Mouse (Mus musculus) midbrain, embryonic 15.5 days (tissue): ENCODE measurements around the gene Pdxdc1. TPM values are rescaled to one million over a fixed set of nuclear protein-coding genes. Genes with fewer than 3 reads are reported as not detected.
"Not testable (repeated sequence)": the region's sequence is repeated elsewhere in the genome, so short reads cannot be mapped to it uniquely, and the experiment has no call there.

ENCODE experiments used
- ATAC-seq: fragments of 200-750 bp; cut with Nextera tagmentation; replicated peaks from 2 replicates; pipeline ENCODE4 v1.8.0; 2017; ENCODE audit warnings: moderate TSS enrichment
- H3K27ac ChIP-seq: fragments of 300-500 bp; sonication (generic); 2 replicates; pipeline ENCODE4 v1.5.1; 2015; ENCODE audit warnings: mild to moderate bottlenecking, inconsistent platforms
- H3K27me3 ChIP-seq: fragments of 300-500 bp; sonication (generic); replicated peaks from 2 replicates; pipeline ENCODE4 v1.6.1; 2015; ENCODE audit warnings: inconsistent platforms
- H3K36me3 ChIP-seq: fragments of 300-500 bp; sonication (generic); replicated peaks from 2 replicates; pipeline ENCODE4 v1.6.1; 2015; ENCODE audit warnings: inconsistent platforms
- H3K4me1 ChIP-seq: fragments of 300-500 bp; sonication (generic); 2 replicates; pipeline ENCODE4 v1.6.1; 2015; ENCODE audit warnings: inconsistent platforms
- H3K4me2 ChIP-seq: fragments of 300-500 bp; sonication (generic); 2 replicates; pipeline ENCODE4 v1.6.1; 2015; ENCODE audit warnings: inconsistent platforms, mild to moderate bottlenecking, moderate library complexity
- H3K4me3 ChIP-seq: fragments of 300-500 bp; sonication (generic); 2 replicates; pipeline ENCODE4 v1.5.1; 2015; ENCODE audit warnings: mild to moderate bottlenecking, inconsistent platforms
- H3K9ac ChIP-seq: fragments of 300-500 bp; sonication (generic); 2 replicates; pipeline ENCODE4 v1.6.1; 2015; ENCODE audit warnings: mild to moderate bottlenecking, inconsistent platforms
- H3K9me3 ChIP-seq: fragments of 300-500 bp; sonication (generic); 2 replicates; pipeline ENCODE4 v1.6.1; 2016; ENCODE audit warnings: inconsistent platforms
- WGBS: fragments of 180-500 bp; shearing (Covaris S2); methylation state at CpG from one replicate; pipeline ENCODE4 v1.1.7; 2015; ENCODE audit warnings: mixed read lengths; 5-methylcytosine and 5-hydroxymethylcytosine counted together
- microRNA-seq: library from miRNA; unstranded; fragments of <30 nt; microRNA quantifications from one replicate; pipeline ENCODE4, GENCODE M21; 2016
- polyA plus RNA-seq: library from polyadenylated mRNA; unstranded; fragments of >200 nt; fragmentation: Nextera tagmentation; extraction: Ambion mirVana; gene quantifications from 2 replicates; pipeline ENCODE4 v1.2.1, GENCODE M21; 2015

Gene Pdxdc1
- polyA plus RNA-seq, 1 experiment from 2014 or later, result 79.8 TPM

- ATAC-seq, result no peak
- Histone ChIP-seq H3K27me3 (no peaks in the 10 kb centered on the region), H3K4me3 (no peak overlapping the region), H3K9me3 (no peaks in the 10 kb centered on the region), H3K27ac (no peak overlapping the region), H3K4me1 (no peaks in the 10 kb centered on the region), H3K9ac (no peak overlapping the region), H3K4me2 (no peak overlapping the region), H3K36me3 (peaks cover 61% of the 10 kb centered on the region)
- WGBS, result 94% methylated on average over 4 of the region's 4 CpGs
Observed at GRCm38 (mm10) chr16:13801231-13801630, 101.7 kb downstream of the Pdxdc1 start.

- H3K36me3 ChIP-seq, result peaks cover 79% of the 10 kb centered on the region
- no peaks in the 10 kb centered on the region for H3K9me3 ChIP-seq
- 93% methylated on average over 5 of the region's 5 CpGs for WGBS
- H3K4me1 ChIP-seq, result no peaks in the 10 kb centered on the region
- no peak for ATAC-seq
- H3K27me3 ChIP-seq, result no peaks in the 10 kb centered on the region
- no peak overlapping the region for H3K4me3 ChIP-seq
- H3K4me2 ChIP-seq, result no peak overlapping the region
- H3K9ac ChIP-seq, result no peak overlapping the region
- H3K27ac ChIP-seq, result no peak overlapping the region
Observed at GRCm38 (mm10) chr16:13796746-13797175, 106.2 kb downstream of the Pdxdc1 start.

- ATAC-seq, H3K4me3 ChIP-seq, H3K4me2 ChIP-seq, H3K9me3 ChIP-seq, H3K27ac ChIP-seq, H3K9ac ChIP-seq, H3K27me3 ChIP-seq, H3K4me1 ChIP-seq: not testable (repeated sequence)
- peaks cover 73% of the 10 kb centered on the region for H3K36me3 ChIP-seq
- 93% methylated on average over 2 of the region's 2 CpGs for WGBS
Observed at GRCm38 (mm10) chr16:13793441-13793840, 109.5 kb downstream of the Pdxdc1 start.

DNA sequence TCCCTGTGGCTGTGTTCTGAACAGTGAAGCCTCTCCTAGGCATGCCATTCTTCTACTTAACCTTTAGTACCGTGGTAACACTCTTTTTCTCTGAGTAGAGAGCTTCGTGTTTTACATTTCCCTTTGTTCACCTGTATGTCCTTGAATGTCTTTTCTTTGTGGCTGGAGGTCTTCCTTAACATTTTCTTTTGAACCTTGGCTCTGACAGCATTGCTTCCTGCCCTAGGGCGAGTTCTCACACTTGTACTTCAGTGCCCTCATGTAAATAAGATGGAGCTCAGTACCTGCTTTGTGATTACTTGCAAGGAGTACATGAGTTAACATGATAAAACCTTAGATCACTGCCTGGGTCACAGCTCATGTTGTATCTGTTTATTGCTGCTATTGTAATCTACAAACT, 117.0 kb downstream of the Pdxdc1 start:
- Histone ChIP-seq H3K9ac (no peak overlapping the region), H3K9me3 (no peaks in the 10 kb centered on the region), H3K27ac (no peak overlapping the region), H3K4me1 (peaks cover 12% of the 10 kb centered on the region), H3K27me3 (no peaks in the 10 kb centered on the region), H3K4me3 (no peak overlapping the region), H3K4me2 (no peak overlapping the region), H3K36me3 (peaks cover 46% of the 10 kb centered on the region)
- no peak for ATAC-seq
- WGBS, result 86% methylated on average over 3 of the region's 3 CpGs

Small RNA genes lying within 50 kb of the gene (microRNA-seq; reads per million reads assigned to microRNA genes)
- gene Gm27734, result not detected

Other genes starting within 250 kb of the Pdxdc1 start
- gene Parn, start 235.0 kb downstream of the Pdxdc1 start, polyA plus RNA-seq, result 30.2 and 31.2 TPM in 2 replicates
- gene Bfar, start 231.3 kb downstream of the Pdxdc1 start, polyA plus RNA-seq, result 54.9 and 56.4 TPM in 2 replicates
- gene 3110001I22Rik, start 231.2 kb downstream of the Pdxdc1 start, polyA plus RNA-seq, result 6.5 and 7.4 TPM in 2 replicates
- gene Pla2g10, start 172.1 kb downstream of the Pdxdc1 start, polyA plus RNA-seq, result 0.39 and 0.42 TPM in 2 replicates
- 95.1 and 103 TPM in 2 replicates for gene Rrn3, start 122.4 kb downstream of the Pdxdc1 start, polyA plus RNA-seq
- gene Ntan1, start 84.3 kb downstream of the Pdxdc1 start, polyA plus RNA-seq, result 191 and 208 TPM in 2 replicates
- 25.5 and 28.4 TPM in 2 replicates for gene Mpv17l, start within 50 bp of the Pdxdc1 start, polyA plus RNA-seq
- gene 2900011O08Rik, start 83.5 kb upstream of the Pdxdc1 start, polyA plus RNA-seq, result 194 and 201 TPM in 2 replicates
- 1.3 and 1.5 TPM in 2 replicates for gene Ifitm7, start 83.8 kb upstream of the Pdxdc1 start, polyA plus RNA-seq